Mouse (Mus musculus): ENCODE data around the gene Acss2. TPM values are rescaled to one million over a fixed set of nuclear protein-coding genes. Genes with fewer than 3 reads are reported as not detected.

The Acss2 gene
- 33.6 and 34.2 TPM in 2 replicates for polyA plus RNA-seq (2021; fragmentation: Nextera tagmentation)
- long read RNA-seq, experiment 1, transcript Acss2-203 (19 exons, 2,145 nt) = minor isoform, 16 of 104 reads
- long read RNA-seq, experiment 1, transcript Acss2-201 (18 exons, 2,931 nt) = major isoform, 57 of 104 reads
- long read RNA-seq, experiment 1, partial matches to known transcripts = 17 of 104 reads
- long read RNA-seq, experiment 1, other reads (novel, unspliced or antisense) = 13 of 104 reads
- long read RNA-seq, experiment 2, transcript Acss2-201 (18 exons, 2,931 nt) = major isoform, 223 of 341 reads
- long read RNA-seq, experiment 2, transcript Acss2-203 (19 exons, 2,145 nt) = minor isoform, 46 of 341 reads
- long read RNA-seq, experiment 2, partial matches to known transcripts = 12 of 341 reads
- long read RNA-seq, experiment 2, other reads (novel, unspliced or antisense) = 57 of 341 reads

GRCm38 (mm10) chr2:155517455-155518423, at the start of gene Acss2, which contains the start of gene Ggt7:
Gene Acss2 (plus strand): TSS chr2:155517948.
Gene Ggt7 (minus strand): TSS chr2:155518237.

GRCm38 (mm10) chr2:155473570-155474088, 44.1 kb upstream of the Acss2 start, which contains the start of gene Ncoa6:
Gene Ncoa6 (minus strand): TSS chr2:155473894.

GRCm38 (mm10) chr2:155592137-155592853, 74.5 kb downstream of the Acss2 start, which contains the start of gene Gss:
Gene Gss (minus strand): TSS chr2:155592810.

GRCm38 (mm10) chr2:155610978-155611377, 93.2 kb downstream of the Acss2 start, which contains the start of gene Myh7b:
Gene Myh7b (plus strand): TSS chr2:155611212.

Small RNA genes lying within 50 kb of the gene (microRNA-seq; reads per million reads assigned to microRNA genes)
- gene Mir499 = 5.2 reads per million, percentile 18 among the genes with 10 or more reads in this experiment

Other genes with a start within 250 kb of the Acss2 start
- gene Map1lc3a, start 241.7 kb upstream of the Acss2 start, polyA plus RNA-seq (2021; fragmentation: Nextera tagmentation) = 789 and 886 TPM in 2 replicates
- gene Pigu, start 160.5 kb upstream of the Acss2 start, polyA plus RNA-seq (2021; fragmentation: Nextera tagmentation) = 12.1 and 12.5 TPM in 2 replicates
- gene Trp53inp2, start 136.9 kb upstream of the Acss2 start, polyA plus RNA-seq (2021; fragmentation: Nextera tagmentation) = 114 and 153 TPM in 2 replicates
- 6.0 and 6.3 TPM in 2 replicates for gene Ncoa6, start 44.1 kb upstream of the Acss2 start, polyA plus RNA-seq (2021; fragmentation: Nextera tagmentation)
- gene Ggt7, start 289 bp downstream of the Acss2 start, polyA plus RNA-seq (2021; fragmentation: Nextera tagmentation) = 69.8 and 70.5 TPM in 2 replicates
- 13.4 and 16.8 TPM in 2 replicates for gene Gss, start 74.9 kb downstream of the Acss2 start, polyA plus RNA-seq (2021; fragmentation: Nextera tagmentation)
- gene Myh7b, start 93.3 kb downstream of the Acss2 start, polyA plus RNA-seq (2021; fragmentation: Nextera tagmentation) = 0.83 and 1.4 TPM in 2 replicates
- gene Trpc4ap, start 174.4 kb downstream of the Acss2 start, polyA plus RNA-seq (2021; fragmentation: Nextera tagmentation) = 69.8 and 77.9 TPM in 2 replicates
- 25.6 and 26.2 TPM in 2 replicates for gene Edem2, start 211.5 kb downstream of the Acss2 start, polyA plus RNA-seq (2021; fragmentation: Nextera tagmentation)
- gene Gm17581, start 217.9 kb downstream of the Acss2 start, polyA plus RNA-seq (2021; fragmentation: Nextera tagmentation) = not detected in 2 replicates
- gene Procr, start 233.2 kb downstream of the Acss2 start, polyA plus RNA-seq (2021; fragmentation: Nextera tagmentation) = 0.56 and 0.78 TPM in 2 replicates